Mouse (Mus musculus) olfactory bulb, adult 2 months (tissue): ENCODE measurements around the gene Elfn2.

Experiments used
- CTCF ChIP-seq: fragments of 200-500 bp; IDR thresholded peaks from 2 replicates; pipeline ENCODE4 v1.5.1; 2012; ENCODE audit warnings: low read depth, mild to moderate bottlenecking, low read length, moderate library complexity; ENCODE audit not compliant: insufficient read depth
- POLR2A ChIP-seq: fragments of 200-500 bp; IDR thresholded peaks from 2 replicates; pipeline ENCODE4 v1.6.1; 2012; ENCODE audit warnings: mild to moderate bottlenecking, low read depth, low read length, moderate library complexity; ENCODE audit not compliant: insufficient read depth

DNA sequence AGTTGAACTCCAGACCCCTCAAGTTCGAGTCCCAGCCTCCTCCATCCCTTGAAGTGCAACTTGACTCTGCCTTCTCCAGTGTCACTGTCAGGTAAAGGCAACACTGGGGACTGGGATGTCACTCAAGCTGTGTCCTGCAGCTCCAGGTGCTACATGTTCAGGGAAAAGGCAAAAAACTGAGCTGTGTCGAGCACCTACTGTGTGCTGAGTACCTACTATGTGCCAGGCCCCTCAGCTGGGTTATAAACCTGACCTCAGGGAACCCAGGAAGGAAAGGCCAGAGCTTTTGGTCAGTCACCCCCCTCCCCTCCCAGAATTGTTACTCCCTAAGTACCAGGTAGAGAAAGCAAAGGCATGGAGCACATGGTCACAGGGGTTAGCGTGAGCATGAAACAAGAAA, 19.1 kb downstream of the Elfn2 start:
- TF ChIP-seq CTCF (no peak), POLR2A (no peak)
